Mouse (Mus musculus) forebrain, postnatal 0 days (tissue): ENCODE results near the gene Cblb. TPM values are rescaled to one million over a fixed set of nuclear protein-coding genes. Genes with fewer than 3 reads are reported as not detected.

Experiments used
- ATAC-seq: fragments of 200-750 bp; cut with Nextera tagmentation; 2 replicates; pipeline ENCODE4 v1.8.0; 2017; ENCODE audit warnings: mild to moderate bottlenecking, moderate library complexity
- DNase-seq: peaks from one replicate; pipeline ENCODE4 v3.0.0-alpha.2; 2015
- H3K27ac ChIP-seq: fragments of 300-500 bp; sonication (generic); 2 replicates; pipeline ENCODE4 v1.5.1; 2014; ENCODE audit warnings: low read depth, mild to moderate bottlenecking, antibody characterized with exemption, low read length, moderate library complexity, mixed read lengths
- H3K27me3 ChIP-seq: fragments of 300-500 bp; sonication (generic); 2 replicates; pipeline ENCODE4 v1.6.1; 2014; ENCODE audit warnings: mild to moderate bottlenecking, low read length, mixed read lengths; ENCODE audit not compliant: insufficient read depth
- H3K36me3 ChIP-seq: fragments of 300-500 bp; sonication (generic); 2 replicates; pipeline ENCODE4 v1.6.1; 2014; ENCODE audit warnings: mild to moderate bottlenecking, moderate library complexity; ENCODE audit not compliant: insufficient read depth
- H3K4me1 ChIP-seq: fragments of 300-500 bp; sonication (generic); 2 replicates; pipeline ENCODE4 v1.6.1; 2014; ENCODE audit warnings: antibody characterized with exemption; ENCODE audit not compliant: insufficient read depth
- H3K4me2 ChIP-seq: fragments of 300-500 bp; sonication (generic); 2 replicates; pipeline ENCODE4 v1.6.1; 2014; ENCODE audit warnings: low read depth, mild to moderate bottlenecking, moderate library complexity
- H3K4me3 ChIP-seq: fragments of 300-500 bp; sonication (generic); 2 replicates; pipeline ENCODE4 v1.5.1; 2014; ENCODE audit warnings: low read depth, low read length, mixed read lengths
- H3K9ac ChIP-seq: fragments of 300-500 bp; sonication (generic); 2 replicates; pipeline ENCODE4 v1.6.1; 2014; ENCODE audit warnings: mild to moderate bottlenecking
- H3K9me3 ChIP-seq: fragments of 300-500 bp; sonication (generic); 2 replicates; pipeline ENCODE4 v1.6.1; 2016; ENCODE audit warnings: low read length
- CTCF ChIP-seq: sonication (generic); IDR thresholded peaks from 2 replicates; pipeline ENCODE4 v1.5.1; 2016; ENCODE audit warnings: antibody characterized with exemption, control low read depth, low read depth
- WGBS: fragments of 180-500 bp; shearing (Covaris S2); extraction: QIAGEN DNeasy Blood & Tissue Kit; methylation state at CpG from one replicate; pipeline ENCODE4 v1.1.7; 2014; 5-methylcytosine and 5-hydroxymethylcytosine counted together
- polyA plus RNA-seq: library from polyadenylated mRNA; unstranded; fragments of >200 nt; fragmentation: Nextera tagmentation; extraction: Ambion mirVana; gene quantifications from 2 replicates; pipeline ENCODE4 v1.2.1, GENCODE M21; 2015
- total RNA-seq: library from RNA; depleted of rRNA; stranded (reverse); fragments of >200 nt; gene quantifications from 2 replicates; pipeline ENCODE4 v1.2.3, GENCODE M21; 2014

Gene Cblb
- total and polyA plus RNA-seq, 2 experiments from 2014 or later = 6.5 to 14.5 TPM

- no peak for TF ChIP-seq CTCF
- Histone ChIP-seq H3K9me3 (no peaks in the 10 kb centered on the region), H3K9ac (no peak overlapping the region), H3K4me2 (no peak overlapping the region), H3K4me1 (peaks cover 10% of the 10 kb centered on the region), H3K4me3 (no peak overlapping the region), H3K36me3 (no peaks in the 10 kb centered on the region), H3K27me3 (no peaks in the 10 kb centered on the region), H3K27ac (no peak overlapping the region)
- ATAC-seq (no peak), DNase-seq (no peak)
- WGBS = 92% methylated on average over 11 of the region's 11 CpGs
These were observed 49.8 kb downstream of the Cblb start for GRCm38 (mm10) chr16:52080619-52081395.

DNA sequence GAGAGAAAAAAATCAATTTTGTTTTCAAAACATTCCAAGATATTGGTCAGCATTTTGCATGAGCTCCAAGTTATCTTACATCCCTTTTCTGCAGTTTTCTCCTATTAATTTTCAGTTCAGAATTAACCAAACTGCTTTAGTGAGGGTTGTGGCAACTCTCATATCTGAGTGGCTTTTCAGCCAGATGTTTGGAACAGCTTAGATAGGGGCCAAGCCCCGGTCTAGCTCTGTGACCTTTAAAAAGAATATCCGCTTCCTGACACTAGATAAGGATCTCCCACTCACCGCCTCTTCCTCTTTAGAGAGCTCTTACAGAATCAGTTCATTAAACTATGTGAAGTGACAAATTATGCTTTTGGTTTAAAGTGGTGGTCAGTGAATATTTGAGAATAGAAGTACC, 50.7 kb downstream of the Cblb start:
- H3K27me3 ChIP-seq = no peaks in the 10 kb centered on the region
- no peak overlapping the region for H3K9ac ChIP-seq
- H3K27ac ChIP-seq = no peak overlapping the region
- peaks cover 5% of the 10 kb centered on the region; the same call in 1 of the 2 replicates for H3K4me1 ChIP-seq
- WGBS = 90% methylated on average over 3 of the region's 3 CpGs
- DNase-seq (no peak), ATAC-seq (no peak)
- H3K4me3 ChIP-seq = no peak overlapping the region
- no peaks in the 10 kb centered on the region for H3K9me3 ChIP-seq
- no peak for TF ChIP-seq CTCF
- H3K36me3 ChIP-seq = no peaks in the 10 kb centered on the region
- no peak overlapping the region for H3K4me2 ChIP-seq

GRCm38 (mm10) chr16:52086793-52087450, 55.9 kb downstream of the Cblb start:
- Histone ChIP-seq H3K4me2 (no peak overlapping the region), H3K9me3 (no peaks in the 10 kb centered on the region), H3K9ac (no peak overlapping the region), H3K4me1 (no peaks in the 10 kb centered on the region), H3K4me3 (no peak overlapping the region), H3K36me3 (no peaks in the 10 kb centered on the region), H3K27ac (no peak overlapping the region), H3K27me3 (no peaks in the 10 kb centered on the region)
- TF ChIP-seq CTCF = no peak
- no peak for DNase-seq
- ATAC-seq = no peak
- WGBS = 91% methylated on average over 9 of the region's 9 CpGs

DNA sequence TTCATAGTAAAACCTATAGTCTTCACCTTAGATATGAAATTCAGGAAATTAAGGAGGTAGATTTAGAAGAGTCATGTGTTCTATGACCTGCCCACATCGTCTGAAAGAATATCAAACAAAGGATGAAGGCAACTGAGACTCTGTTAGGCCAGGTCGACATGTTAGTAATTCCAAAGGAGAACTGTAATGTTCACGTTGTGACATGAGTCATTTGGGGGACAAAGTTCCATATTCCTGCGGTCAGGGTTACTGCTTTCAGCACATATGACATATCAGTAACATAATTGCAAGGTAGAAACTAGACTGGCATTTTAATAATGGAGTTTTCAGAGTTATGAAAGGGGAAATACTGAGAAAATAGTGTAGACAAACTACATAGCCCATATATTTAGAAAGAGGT, 58.3 kb downstream of the Cblb start:
- Histone ChIP-seq H3K4me1 (0 out of 2 replicates have a peak, but pooled peaks cover 3% of the 10 kb centered on the region), H3K27me3 (no peaks in the 10 kb centered on the region), H3K9me3 (no peaks in the 10 kb centered on the region), H3K4me3 (no peak overlapping the region), H3K4me2 (no peak overlapping the region), H3K36me3 (no peaks in the 10 kb centered on the region), H3K27ac (no peak overlapping the region), H3K9ac (no peak overlapping the region)
- DNase-seq (no peak), ATAC-seq (no peak)
- TF ChIP-seq CTCF = no peak
- WGBS = 87% methylated on average over 4 of the region's 4 CpGs

DNA sequence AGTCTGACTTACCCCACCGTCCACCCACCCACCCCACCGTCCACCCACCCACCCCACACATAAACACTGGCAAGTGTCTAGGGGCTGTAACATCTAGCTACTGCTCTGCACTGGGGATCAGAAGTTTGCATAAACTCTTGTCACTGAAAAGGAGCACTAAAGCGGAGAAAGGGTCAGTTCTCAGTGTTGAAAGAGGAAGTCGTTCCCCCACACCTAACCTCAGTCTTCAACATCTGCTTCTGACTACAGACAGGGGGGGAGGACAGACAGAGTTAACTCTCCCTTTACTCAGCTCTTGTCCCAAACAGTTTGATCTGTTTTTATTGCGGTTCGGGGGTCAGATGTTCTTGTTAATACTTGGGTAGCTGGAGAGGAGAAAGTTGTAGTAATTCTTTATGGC, 59.9 kb downstream of the Cblb start:
- ATAC-seq = no peak
- no peak for TF ChIP-seq CTCF
- H3K9ac ChIP-seq = no peak overlapping the region

DNA sequence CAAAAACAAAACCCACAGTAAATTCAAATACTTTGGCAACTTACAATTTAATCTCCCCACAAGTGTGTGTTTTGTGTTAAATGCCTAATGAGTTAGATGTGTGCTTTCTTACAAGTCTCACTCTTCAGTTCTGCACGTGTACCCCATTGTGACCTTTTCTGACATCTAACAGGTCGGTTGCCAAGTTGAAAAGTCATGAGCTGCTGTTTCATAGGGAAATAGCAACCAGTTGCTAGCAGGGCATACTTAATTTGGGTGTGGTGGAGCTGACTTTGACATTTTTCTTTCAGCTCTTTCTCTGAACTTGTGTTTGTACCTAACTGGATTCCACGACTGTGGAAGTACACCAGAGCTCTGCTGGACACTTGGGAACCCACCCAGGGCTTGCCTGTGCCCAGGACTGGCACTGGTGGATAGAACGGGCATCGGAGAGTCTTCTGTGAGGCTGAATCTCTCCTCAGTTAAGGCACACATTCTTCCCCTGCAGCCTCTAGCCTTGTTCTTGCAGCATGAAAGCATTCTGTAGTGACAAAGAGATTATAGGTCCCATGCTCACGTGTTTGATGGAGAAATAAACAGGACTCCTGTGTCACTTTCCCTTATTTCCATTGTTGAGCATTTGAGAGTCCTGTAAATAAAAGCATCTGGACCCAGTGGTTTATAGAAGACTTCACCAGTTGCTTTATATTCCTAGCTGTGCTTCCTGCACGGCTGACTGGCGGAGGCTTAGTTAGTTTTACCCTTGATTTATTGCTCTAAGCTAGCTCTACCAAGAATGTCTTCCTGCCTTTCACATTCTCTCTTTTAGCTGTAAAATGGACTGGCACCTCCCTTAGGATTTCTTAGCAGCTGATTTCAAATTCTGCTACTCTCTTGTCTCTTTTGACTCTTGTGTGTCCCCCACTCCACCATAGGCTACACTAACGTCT, 62.6 kb downstream of the Cblb start:
- Histone ChIP-seq H3K27ac (no peak overlapping the region), H3K4me3 (no peak overlapping the region), H3K36me3 (no peaks in the 10 kb centered on the region), H3K9ac (no peak overlapping the region), H3K27me3 (no peaks in the 10 kb centered on the region), H3K4me2 (no peak overlapping the region), H3K9me3 (no peaks in the 10 kb centered on the region), H3K4me1 (0 out of 2 replicates have a peak, but pooled peaks cover 3% of the 10 kb centered on the region)
- no peak for ATAC-seq
- no peak for DNase-seq
- 62% methylated on average over 9 of the region's 9 CpGs for WGBS
- no peak for TF ChIP-seq CTCF

More for the DNA sequence above, 59.9 kb downstream of the Cblb start:
- 84% methylated on average over 6 of the region's 6 CpGs for WGBS
- Histone ChIP-seq H3K4me3 (no peak overlapping the region), H3K4me1 (0 out of 2 replicates have a peak, but pooled peaks cover 3% of the 10 kb centered on the region), H3K9me3 (no peaks in the 10 kb centered on the region), H3K27me3 (no peaks in the 10 kb centered on the region), H3K36me3 (no peaks in the 10 kb centered on the region), H3K4me2 (no peak overlapping the region), H3K27ac (no peak overlapping the region)
- no peak for DNase-seq
